Mouse (Mus musculus): Measurements from ENCODE around the gene Nr1h2. TPM values are rescaled to one million over a fixed set of nuclear protein-coding genes. Genes with fewer than 3 reads are reported as not detected.

Nr1h2 gene
- total and polyA plus RNA-seq, 3 experiments, result 49.7 to 82.3 TPM; not detected in 1

DNA sequence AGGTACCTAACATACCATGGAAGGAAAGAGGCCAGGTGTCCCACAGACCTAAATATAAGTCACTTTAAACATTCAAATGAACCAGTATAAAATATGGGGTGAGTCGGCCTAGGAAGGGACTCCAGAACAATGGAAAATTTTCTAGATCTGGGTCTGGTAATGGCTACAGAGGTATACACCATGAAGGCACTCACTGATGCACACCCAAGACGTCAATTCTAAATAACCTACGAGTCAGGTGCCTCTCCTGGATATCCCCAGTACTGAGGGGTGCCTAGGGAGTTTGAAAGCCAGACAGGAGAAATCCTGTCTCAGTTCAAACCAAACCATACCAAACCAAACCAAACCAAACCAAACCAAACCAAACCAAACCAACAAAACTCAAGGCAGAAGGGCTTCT, 23.2 kb downstream of the Nr1h2 start:
- Histone ChIP-seq H3K36me3 (ENCODE audit: control insufficient read depth in 1 of 2, insufficient read depth in 2 of 2, low read length in 2 of 2) (0 out of 4 replicates have a peak, but pooled peaks cover 0 to 2% of the 10 kb centered on the region in 2 experiments), H3K9me3 (replicated peaks; ENCODE audit: insufficient read depth, low read length) (no peaks in the 10 kb centered on the region), H3K9ac (ENCODE audit: control insufficient read depth, low read depth, low read length, poor library complexity, severe bottlenecking) (no peak overlapping the region), H3K27ac (ENCODE audit: control insufficient read depth, low read depth, low read length) (no peak overlapping the region), H3K79me2 (ENCODE audit: control insufficient read depth, insufficient read depth, low read length, poor library complexity) (no peaks in the 10 kb centered on the region; the same call in 1 of the 2 replicates), H3K27me3 (ENCODE audit: control insufficient read depth in 1 of 2, insufficient read depth in 2 of 2, low read length in 2 of 2) (no peaks in the 10 kb centered on the region), H3K4me1 (ENCODE audit: control insufficient read depth in 1 of 2, insufficient read depth in 2 of 2, low read length in 2 of 2) (peaks cover 0 to 6% of the 10 kb centered on the region in 2 experiments; a peak in 2 of 4 replicates), H3K4me3 (ENCODE audit: control insufficient read depth in 1 of 2, insufficient read depth in 1 of 2, low read depth in 2 of 2, low read length in 2 of 2) (no peak overlapping the region)
- DNase-seq (ENCODE audit: low read depth, low spot score), result no peak
- no peak for TF ChIP-seq ETS1 (IDR thresholded peaks at IDR 0.05; ENCODE audit: low read depth, low read length)
- TF ChIP-seq TAL1 (IDR thresholded peaks at IDR 0.05; ENCODE audit: low read length), result no peak
- TF ChIP-seq ZC3H11A (IDR thresholded peaks at IDR 0.05; ENCODE audit: low read depth, low read length), result no peak
- no peak for TF ChIP-seq ELF1 (IDR thresholded peaks at IDR 0.05; ENCODE audit: low read depth, low read length)
- no peak for TF ChIP-seq POLR2AphosphoS5 (IDR thresholded peaks at IDR 0.05; ENCODE audit: borderline replicate concordance, low read depth, low read length)
- TF ChIP-seq TCF12 (IDR thresholded peaks at IDR 0.05; ENCODE audit: low read depth, low read length), result no peak
- TF ChIP-seq USF2 (IDR thresholded peaks at IDR 0.05; ENCODE audit: borderline replicate concordance in 1 of 2, insufficient read depth in 1 of 2, low read depth in 1 of 2, low read length in 2 of 2), result no peak

DNA sequence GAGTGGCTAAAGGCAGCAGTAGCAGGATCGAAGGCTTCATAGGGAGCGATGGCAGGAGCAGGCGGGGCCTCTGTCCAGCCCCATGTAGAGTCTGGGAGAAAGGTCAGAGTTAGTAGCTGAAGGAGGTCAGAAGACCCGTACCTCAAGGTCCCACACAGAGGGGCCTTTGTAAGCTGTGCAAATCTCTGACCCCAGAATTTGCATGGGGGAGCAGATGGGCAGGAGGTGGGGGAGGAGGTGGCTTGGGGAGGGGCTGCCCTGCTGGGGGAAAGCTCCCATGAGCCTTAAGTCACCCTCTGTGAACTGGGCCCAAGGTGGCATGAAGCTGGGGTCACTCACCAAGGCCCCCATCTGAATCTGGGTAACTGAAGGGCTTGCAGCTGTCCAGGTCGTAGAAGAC, 24.2 kb downstream of the Nr1h2 start:
- H3K27ac ChIP-seq (ENCODE audit: control insufficient read depth, low read depth, low read length), result no peak overlapping the region
- no peaks in the 10 kb centered on the region; a peak in 1 of 4 replicates for H3K27me3 ChIP-seq (ENCODE audit: control insufficient read depth in 1 of 2, insufficient read depth in 2 of 2, low read length in 2 of 2)
- H3K4me1 ChIP-seq (ENCODE audit: control insufficient read depth in 1 of 2, insufficient read depth in 2 of 2, low read length in 2 of 2), result peaks cover 0 to 6% of the 10 kb centered on the region in 2 experiments; a peak in 2 of 4 replicates
- TF ChIP-seq KAT2A (conservative IDR thresholded peaks at IDR 0.05; ENCODE audit: low read depth, low read length), result no peak
- no peak for TF ChIP-seq RAD21 (IDR thresholded peaks at IDR 0.05; ENCODE audit: low read depth, low read length)
- TF ChIP-seq MAX (IDR thresholded peaks at IDR 0.05; ENCODE audit: low read length), result no peak
- no peak for TF ChIP-seq USF1 (IDR thresholded peaks at IDR 0.05; ENCODE audit: low read depth, low read length)
- TF ChIP-seq ZMIZ1 (IDR thresholded peaks at IDR 0.05; ENCODE audit: low read depth, low read length), result no peak
- no peak for TF ChIP-seq UBTF (IDR thresholded peaks at IDR 0.05; ENCODE audit: borderline replicate concordance, insufficient read depth, low read depth, low read length)
- TF ChIP-seq MXI1 (IDR thresholded peaks at IDR 0.05; ENCODE audit: low read depth, low read length), result no peak
- no peak for TF ChIP-seq CHD2 (IDR thresholded peaks at IDR 0.05; ENCODE audit: low read length)
- no peak for TF ChIP-seq NRF1 (IDR thresholded peaks at IDR 0.05; ENCODE audit: insufficient read depth, low read depth, low read length, poor library complexity, severe bottlenecking)
- TF ChIP-seq E2F4 (IDR thresholded peaks at IDR 0.05; ENCODE audit: borderline replicate concordance, low read depth, low read length), result no peak
- TF ChIP-seq POLR2A (IDR thresholded peaks at IDR 0.05; ENCODE audit: control insufficient read depth in 1 of 2, insufficient read depth in 1 of 2, low read depth in 1 of 2, low read length in 2 of 2, poor library complexity in 1 of 2), result no peak
- TF ChIP-seq POLR2AphosphoS2 (IDR thresholded peaks at IDR 0.05; ENCODE audit: low read length), result no peak
- no peak for TF ChIP-seq ELF1 (IDR thresholded peaks at IDR 0.05; ENCODE audit: low read depth, low read length)
- no peak for TF ChIP-seq CHD1 (IDR thresholded peaks at IDR 0.05; ENCODE audit: low read depth, low read length)
- no peaks in the 10 kb centered on the region; the same call in 1 of the 2 replicates for H3K79me2 ChIP-seq (ENCODE audit: control insufficient read depth, insufficient read depth, low read length, poor library complexity)
- 0 out of 4 replicates have a peak, but pooled peaks cover 0 to 2% of the 10 kb centered on the region in 2 experiments for H3K36me3 ChIP-seq (ENCODE audit: control insufficient read depth in 1 of 2, insufficient read depth in 2 of 2, low read length in 2 of 2)
- H3K4me3 ChIP-seq (ENCODE audit: control insufficient read depth in 1 of 2, insufficient read depth in 1 of 2, low read depth in 2 of 2, low read length in 2 of 2), result no peak overlapping the region
- H3K9me3 ChIP-seq (replicated peaks; ENCODE audit: insufficient read depth, low read length), result no peaks in the 10 kb centered on the region
- no peak for DNase-seq (ENCODE audit: low read depth, low spot score)
- no peak overlapping the region for H3K9ac ChIP-seq (ENCODE audit: control insufficient read depth, low read depth, low read length, poor library complexity, severe bottlenecking)

Measured in MEL (cell line).